ENCODE assay signal across 16 mouse cellular contexts in genomic region chr2:166003004-166003403, GRCm38 (mm10). TPM values are rescaled to one million over a fixed set of nuclear protein-coding genes. Genes with fewer than 3 reads are reported as not detected.
A peak's percentile ranks its signal among the peaks of the same experiment; 100 is the strongest.
DNase-seq lines count a peak whose midpoint lies in the region; ATAC-seq and TF ChIP-seq lines count a peak whose summit lies in the region.
"Had no signal": no experiment of that assay in that cellular context is flagged by ENCODE, and none has a peak within 500 bp of the region (broad histone marks: within the 10 kb centered on the region; RNA-seq: fewer than 3 reads in every experiment).

No protein-coding gene starts in this region.

- H3K27ac ChIP-seq in gastrocnemius, adult 2 months = peak overlapping the region; percentile 20
- H3K27ac ChIP-seq in left cerebral cortex, adult 2 months = no peak overlapping the region
- H3K27ac ChIP-seq in thymus, adult 2 months (ENCODE audit: control insufficient read depth, insufficient read depth, low read length) = no peak overlapping the region
- H3K27ac ChIP-seq: embryonic facial prominence, embryonic 15.5 days; liver, embryonic 12.5 days had no signal

- in situ Hi-C loops in Patski (cut with MboI; ENCODE audit: low pct_unique_long_range_greater_than_20kb) = loop anchor here (5.0 kb wide), 1 partner anchor 39 kb away; no protein-coding TSS in a partner anchor

- POLR2A ChIA-PET in Patski (lab: Charles Lee) = interaction anchor here (0.6 kb wide), 1 partner anchor 370 kb away, joined by 4 read pairs; no protein-coding TSS in a partner anchor

- H3K36me3 ChIP-seq in thymus, adult 2 months (ENCODE audit: control insufficient read depth, insufficient read depth, low read length) = no peaks in the 10 kb centered on the region
- H3K36me3 ChIP-seq: embryonic facial prominence, embryonic 15.5 days; liver, embryonic 12.5 days had no signal

- CTCF ChIA-PET in Patski (lab: Charles Lee) = interaction anchor here (2.1 kb wide), 1 partner anchor 33 kb away, joined by 6 read pairs; no protein-coding TSS in a partner anchor

- no peak for ATAC-seq in Patski
- ATAC-seq: hindbrain, embryonic 16.5 days; liver, embryonic 12.5 days had no signal

- intact Hi-C loops in gastrocnemius, adult 2 months (cut with DNase I) = loop anchor here (5.0 kb wide), 1 partner anchor 34 kb away; no protein-coding TSS in a partner anchor
- intact Hi-C loops in left cerebral cortex, adult 2 months (cut with DNase I) = no loop called here
- intact Hi-C loops in left cerebral cortex, postnatal 14 days (cut with DNase I) = no loop called here

- TF ChIP-seq CTCF in gastrocnemius, adult 2 months (IDR thresholded peaks at IDR 0.05) = peak; percentile 58
- TF ChIP-seq CTCF in left cerebral cortex, adult 2 months (IDR thresholded peaks at IDR 0.05) = peak; percentile 22
- peak; percentile 56 for TF ChIP-seq CTCF in Patski (IDR thresholded peaks at IDR 0.05)
- TF ChIP-seq CTCF in thymus, adult 2 months (IDR thresholded peaks at IDR 0.05; ENCODE audit: borderline replicate concordance, control insufficient read depth, extremely low read depth, insufficient read depth, low read length, poor library complexity) = no peak

- WGBS in thymus, adult 2 months = 38% methylated on average over 1 of the region's 1 CpGs

- peak; percentile 46 for DNase-seq in gastrocnemius, adult 2 months
- DNase-seq in gastrocnemius, postnatal 10 days = no peak
- DNase-seq in left cerebral cortex, adult 2 months (ENCODE audit: extremely low spot score in 1 of 2, low spot score in 2 of 2) = no peak
- DNase-seq in left cerebral cortex, postnatal 14 days (ENCODE audit: low spot score in 2 of 2) = no peak
- DNase-seq in A20 (ENCODE audit: low read depth, low spot score) = peak; percentile 31
- DNase-seq in Patski (ENCODE audit: low read depth, low spot score) = no peak
- DNase-seq in ovary, postnatal 14 days (ENCODE audit: low spot score) = no peak
- no peak for DNase-seq in thymus, adult 2 months
- DNase-seq: cerebellum, adult 9-10 months; heart, adult 18-20 months; heart, postnatal 10 days; midbrain, embryonic 14.5 days; right cerebral cortex, postnatal 25 days had no signal

- no peaks in the 10 kb centered on the region for H3K27me3 ChIP-seq in Patski
- H3K27me3 ChIP-seq in thymus, adult 2 months (ENCODE audit: control insufficient read depth, insufficient read depth, low read length) = no peaks in the 10 kb centered on the region
- H3K27me3 ChIP-seq: embryonic facial prominence, embryonic 15.5 days; liver, embryonic 12.5 days had no signal

- TF ChIP-seq POLR2A in thymus, adult 2 months (IDR thresholded peaks at IDR 0.05; ENCODE audit: control insufficient read depth, extremely low read depth, insufficient read depth, low read length, poor library complexity) = no peak

- H3K4me1 ChIP-seq in thymus, adult 2 months (replicated peaks; ENCODE audit: control insufficient read depth, insufficient read depth, low read length) = peaks cover 20% of the 10 kb centered on the region

- H3K4me3 ChIP-seq in gastrocnemius, adult 2 months = no peak overlapping the region
- H3K4me3 ChIP-seq in left cerebral cortex, adult 2 months = no peak overlapping the region
- H3K4me3 ChIP-seq in thymus, adult 2 months (ENCODE audit: control insufficient read depth, insufficient read depth, low read length) = no peak overlapping the region
- H3K4me3 ChIP-seq: embryonic facial prominence, embryonic 15.5 days; liver, embryonic 12.5 days had no signal

RNA-seq across cellular contexts. Expression of gene Ncoa3, which starts 10.6 kb away (rescaled TPM):
- total RNA-seq in gastrocnemius, adult 2 months (2021) = 10 to 100 TPM; 21.0 to 24.8 TPM
- total RNA-seq in gastrocnemius, postnatal 10 days (2021) = 10 to 100 TPM; 12.2 to 17.2 TPM
- 10 to 100 TPM; 32.5 to 37.9 TPM for total RNA-seq in left cerebral cortex, adult 2 months (2021)
- total RNA-seq in left cerebral cortex, postnatal 14 days (2021) = 10 to 100 TPM; 32.0 to 34.7 TPM
- polyA plus RNA-seq in Patski (2021) = 22.5 TPM
- polyA plus RNA-seq in thymus, adult 2 months (2012; rRNA removed) = 70.0 and 73.4 TPM in 2 replicates

Comparison
In these comparisons a context has a peak if more than half of its experiments do, and no peak if none do; other contexts are left out.
1. DNase-seq: peak in gastrocnemius, adult 2 months (single experiment) and A20 (single experiment); none in gastrocnemius, postnatal 10 days (single experiment), left cerebral cortex, adult 2 months (0 of 2), left cerebral cortex, postnatal 14 days (0 of 2), Patski (single experiment), ovary, postnatal 14 days (single experiment) and thymus, adult 2 months (single experiment).